Mouse (Mus musculus) kidney, adult 11 months (tissue): Measurements from ENCODE around the gene Esr1.
A peak's percentile ranks its signal among the peaks of the same experiment; 100 is the strongest.

ENCODE experiments used
- DNase-seq: peaks from one replicate; pipeline ENCODE4 v3.0.0; 2022

Gene Esr1

GRCm38 (mm10) chr10:5008795-5009366, 397.5 kb downstream of the Esr1 start:
- DNase-seq, result no peak

DNA sequence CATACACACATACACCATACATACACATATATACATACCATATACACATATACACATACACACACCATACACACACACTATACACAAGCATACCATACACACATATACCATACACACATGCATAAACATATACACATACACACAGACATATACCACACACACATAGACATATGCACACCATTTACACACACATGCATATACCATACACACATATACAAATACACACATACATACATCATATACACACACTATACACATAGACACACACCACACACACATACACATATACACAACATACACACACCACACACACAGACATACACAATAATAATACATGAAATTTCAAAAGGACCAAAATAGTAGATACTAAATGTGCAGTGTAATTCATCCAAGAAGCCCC, 400.6 kb downstream of the Esr1 start:
- DNase-seq, result no peak

GRCm38 (mm10) chr10:5014976-5015375, 403.6 kb downstream of the Esr1 start:
- no peak for DNase-seq

- no peak for DNase-seq
Measured at GRCm38 (mm10) chr10:5017148-5017547, 405.8 kb downstream of the Esr1 start.

- DNase-seq, result peak; percentile 11
Measured at GRCm38 (mm10) chr10:5025906-5026305, 414.5 kb downstream of the Esr1 start.

DNA sequence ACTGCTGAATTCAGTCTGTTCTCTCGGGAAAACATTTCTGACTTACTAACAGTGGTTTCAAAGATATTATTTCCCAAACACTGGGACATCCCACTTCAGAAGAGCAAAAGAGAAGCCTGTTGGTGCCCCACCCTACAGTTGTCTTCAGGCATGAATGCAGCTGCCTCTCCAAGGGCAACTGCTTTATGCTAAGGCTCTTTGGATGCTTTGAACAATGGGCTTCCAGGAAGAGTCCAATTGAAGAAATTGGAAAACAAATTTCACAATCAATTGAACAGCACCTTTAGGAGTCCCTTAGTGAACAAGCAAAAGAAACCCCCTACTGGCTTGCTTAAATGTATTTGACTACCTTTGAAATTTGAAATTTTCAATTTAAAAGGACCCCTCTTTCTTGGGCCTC, 415.8 kb downstream of the Esr1 start:
- no peak for DNase-seq

DNA sequence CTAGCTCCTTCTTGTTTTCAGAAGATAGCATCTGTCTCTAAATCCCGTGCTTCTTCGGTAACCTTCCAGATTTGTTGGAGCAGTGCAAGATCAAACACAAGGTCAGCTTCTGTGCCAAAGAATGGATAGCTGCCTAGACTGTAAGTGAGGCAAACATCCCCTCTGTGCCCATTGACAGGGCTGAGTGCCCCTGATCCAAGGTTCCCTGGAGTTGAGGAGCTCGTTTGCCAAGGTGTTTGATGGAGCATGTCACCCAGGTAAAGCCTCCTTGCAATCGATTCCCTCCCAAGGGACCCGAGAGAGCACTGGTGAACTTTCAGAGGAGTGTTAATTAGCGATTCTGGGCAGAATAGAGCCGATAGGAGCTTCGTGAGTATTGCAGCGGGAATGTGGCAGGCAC, 416.9 kb downstream of the Esr1 start:
- DNase-seq, result peak; percentile 13

- no peak for DNase-seq
Measured at GRCm38 (mm10) chr10:5029161-5029560, 417.8 kb downstream of the Esr1 start.

DNA sequence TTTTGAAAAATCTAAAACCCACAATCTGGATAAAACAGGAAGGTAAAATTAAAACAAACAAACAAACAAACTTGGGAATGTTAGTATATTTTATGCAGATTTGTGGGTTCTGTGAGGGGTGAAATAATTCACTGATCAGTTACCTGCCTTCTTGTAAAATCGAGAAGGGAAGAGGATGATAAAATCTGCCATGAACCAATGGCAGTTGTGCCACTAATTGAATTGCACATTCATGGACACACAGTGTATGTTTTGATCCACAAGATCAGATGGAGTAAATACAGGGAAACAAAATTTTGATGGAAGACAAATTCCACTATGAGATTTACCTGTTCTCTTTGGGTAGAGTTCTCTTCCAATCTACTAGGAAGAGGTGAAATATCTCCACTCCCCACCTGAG, 418.5 kb downstream of the Esr1 start:
- DNase-seq, result no peak

DNA sequence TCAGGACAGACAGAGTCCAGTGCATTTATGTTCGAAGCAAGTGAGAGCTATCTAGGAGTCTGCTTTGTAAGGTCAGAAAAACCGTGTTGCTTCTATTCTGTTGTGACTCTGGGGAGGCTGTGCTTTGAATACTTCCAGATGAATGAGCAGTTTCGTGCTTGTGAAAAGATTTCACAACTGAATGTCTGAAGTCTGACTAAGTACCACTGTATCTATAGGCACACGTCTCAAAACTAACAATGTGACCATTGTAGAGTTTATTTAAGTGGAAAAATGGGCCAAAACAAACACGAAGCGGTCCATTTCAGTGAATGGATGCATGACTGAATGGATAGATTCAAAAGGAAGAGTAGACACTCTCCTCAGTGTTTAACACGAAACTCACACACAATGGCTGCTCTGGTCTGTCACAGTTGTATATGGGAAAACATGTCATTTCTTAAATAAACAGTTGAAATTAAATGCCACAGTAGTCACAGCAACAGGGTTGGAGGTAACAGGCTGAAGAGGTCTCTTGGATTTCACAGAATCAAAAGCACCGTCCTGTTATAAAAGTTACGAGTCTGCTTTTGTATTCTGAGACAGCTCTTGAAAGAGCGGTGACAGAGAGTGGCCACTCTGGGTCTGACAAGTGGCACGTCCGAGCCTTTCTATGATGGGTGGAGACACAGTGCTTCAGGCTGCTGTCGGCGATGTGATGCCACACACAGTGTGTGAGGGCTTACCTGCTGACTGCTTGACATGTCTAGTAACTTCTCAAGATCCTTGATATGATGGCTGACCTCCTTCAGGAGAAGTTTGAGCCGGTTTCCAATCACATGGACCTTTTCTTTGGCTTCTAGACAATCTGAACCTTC, 421.0 kb downstream of the Esr1 start:
- no peak for DNase-seq

GRCm38 (mm10) chr10:5041254-5041653, 429.9 kb downstream of the Esr1 start:
- no peak for DNase-seq

DNA sequence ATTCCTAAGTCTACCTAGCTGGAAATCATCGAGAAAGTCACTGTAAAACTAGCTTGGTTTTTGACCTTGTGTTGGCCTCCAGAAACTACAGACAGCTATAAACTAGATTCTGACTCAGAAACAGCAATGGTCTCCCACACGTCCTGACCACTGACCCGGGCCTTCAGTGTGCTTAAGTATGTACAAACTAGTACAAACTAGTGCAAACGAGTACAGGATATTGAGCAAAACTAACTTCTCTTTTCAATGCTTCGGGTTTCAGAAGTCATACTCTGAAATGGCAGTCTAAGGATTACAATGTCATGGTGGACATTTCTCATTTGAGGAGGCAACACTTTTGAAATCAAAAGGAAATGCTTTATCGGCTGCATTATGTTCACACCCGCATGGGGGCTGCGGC, 433.1 kb downstream of the Esr1 start:
- no peak for DNase-seq

DNA sequence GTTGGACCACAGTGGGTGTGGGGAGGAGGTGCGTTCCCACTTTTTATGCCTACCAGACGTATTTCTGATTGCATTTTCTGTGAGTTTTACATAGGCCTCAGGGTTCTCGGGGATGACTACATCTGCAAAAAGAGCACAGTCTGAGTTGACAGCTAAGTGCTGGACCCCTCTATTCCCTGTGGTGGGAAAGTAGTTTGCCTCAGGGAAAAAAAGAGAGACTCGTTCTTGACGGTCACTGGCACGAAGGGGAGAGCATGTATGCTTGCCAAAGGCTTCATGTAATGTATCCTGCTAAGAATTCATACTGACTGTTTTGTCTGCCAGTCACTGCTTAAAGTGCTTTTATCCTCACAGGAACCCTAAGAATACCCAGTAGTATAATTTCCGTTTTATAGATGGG, 433.8 kb downstream of the Esr1 start:
- DNase-seq, result no peak

GRCm38 (mm10) chr10:5045671-5046070, 434.3 kb downstream of the Esr1 start:
- DNase-seq, result no peak
